Mouse (Mus musculus): ENCODE data around the gene Rnase1. TPM values are rescaled to one million over a fixed set of nuclear protein-coding genes. Genes with fewer than 3 reads are reported as not detected.
A peak's percentile ranks its signal among the peaks of the same experiment; 100 is the strongest.
"Not testable (repeated sequence)": the region's sequence is repeated elsewhere in the genome, so short reads cannot be mapped to it uniquely, and the experiment has no call there.

The Rnase1 gene
- polyA plus RNA-seq, 1 experiment from 2014 or later: 27.9 TPM

GRCm38 (mm10) chr14:51103217-51103616 is 43.4 kb downstream of the Rnase1 start:
- peak; percentile 27 for ATAC-seq
- Histone ChIP-seq H3K4me2 (replicated peaks) (no peak overlapping the region), H3K27ac (no peak overlapping the region), H3K36me3 (no peaks in the 10 kb centered on the region; the same call in none of the 2 replicates), H3K4me3 (replicated peaks) (no peak overlapping the region), H3K9ac (no peak overlapping the region), H3K9me3 (no peaks in the 10 kb centered on the region), H3K27me3 (replicated peaks) (no peaks in the 10 kb centered on the region), H3K4me1 (replicated peaks) (no peaks in the 10 kb centered on the region)
- WGBS: 63% methylated on average over 3 of the region's 3 CpGs

- Histone ChIP-seq H3K27ac (no peak overlapping the region), H3K27me3 (replicated peaks) (no peaks in the 10 kb centered on the region), H3K9me3 (no peaks in the 10 kb centered on the region), H3K4me1 (replicated peaks) (no peaks in the 10 kb centered on the region), H3K9ac (no peak overlapping the region), H3K36me3 (no peaks in the 10 kb centered on the region; the same call in none of the 2 replicates), H3K4me2 (replicated peaks) (no peak overlapping the region), H3K4me3 (replicated peaks) (no peak overlapping the region)
- no peak for ATAC-seq
- 72% methylated on average over 9 of the region's 9 CpGs for WGBS
Observed at GRCm38 (mm10) chr14:51101284-51101683, 45.3 kb downstream of the Rnase1 start.

- no peak for ATAC-seq
- no peak overlapping the region for H3K4me3 ChIP-seq (replicated peaks)
- H3K9me3 ChIP-seq: no peaks in the 10 kb centered on the region
- WGBS: 94% methylated on average over 11 of the region's 11 CpGs
- no peaks in the 10 kb centered on the region for H3K27me3 ChIP-seq (replicated peaks)
- H3K4me2 ChIP-seq (replicated peaks): no peak overlapping the region
- H3K27ac ChIP-seq: no peak overlapping the region
- H3K36me3 ChIP-seq: no peaks in the 10 kb centered on the region
- 0 out of 2 replicates have a peak, but pooled peaks cover 2% of the 10 kb centered on the region for H3K4me1 ChIP-seq (replicated peaks)
- H3K9ac ChIP-seq: no peak overlapping the region
Observed at GRCm38 (mm10) chr14:51098921-51099320, 47.7 kb downstream of the Rnase1 start.

GRCm38 (mm10) chr14:51098300-51098699 is 48.3 kb downstream of the Rnase1 start:
- H3K9me3 ChIP-seq; H3K27ac ChIP-seq; H3K27me3 ChIP-seq (replicated peaks); H3K36me3 ChIP-seq; H3K9ac ChIP-seq; H3K4me1 ChIP-seq (replicated peaks): not testable (repeated sequence)
- ATAC-seq: peak; percentile 8; the same call in 1 of the 2 replicates
- H3K4me3 ChIP-seq (replicated peaks): 0 out of 2 replicates have a peak overlapping the region, but pooled peaks have one; percentile 2
- peak overlapping the region; percentile 30 for H3K4me2 ChIP-seq (replicated peaks)
- whole genome bisulfite sequencing: 28% methylated on average over 1 of the region's 1 CpGs

- no peaks in the 10 kb centered on the region for H3K9me3 ChIP-seq
- H3K4me1 ChIP-seq (replicated peaks): 0 out of 2 replicates have a peak, but pooled peaks cover 2% of the 10 kb centered on the region
- H3K4me3 ChIP-seq (replicated peaks): peak overlapping the region; percentile 23
- no peaks in the 10 kb centered on the region for H3K27me3 ChIP-seq (replicated peaks)
- peak; percentile 91 for ATAC-seq
- peak overlapping the region; percentile 70 for H3K27ac ChIP-seq
- no peaks in the 10 kb centered on the region for H3K36me3 ChIP-seq
- peak overlapping the region; percentile 34 for H3K4me2 ChIP-seq (replicated peaks)
- no peak overlapping the region for H3K9ac ChIP-seq
- 24% methylated on average over 9 of the region's 9 CpGs for WGBS
Observed at GRCm38 (mm10) chr14:51095736-51096524, 50.7 kb downstream of the Rnase1 start.

Other genes with a start within 250 kb of the Rnase1 start
- 0.23 and 0.29 TPM in 2 replicates for gene Klhl33, start 249.3 kb downstream of the Rnase1 start, polyA plus RNA-seq (2015; fragmentation: Nextera tagmentation; extraction: Ambion mirVana)
- 134 and 136 TPM in 2 replicates for gene Osgep, start 221.9 kb downstream of the Rnase1 start, polyA plus RNA-seq (2015; fragmentation: Nextera tagmentation; extraction: Ambion mirVana)
- gene Apex1, start 221.8 kb downstream of the Rnase1 start, polyA plus RNA-seq (2015; fragmentation: Nextera tagmentation; extraction: Ambion mirVana): 236 and 265 TPM in 2 replicates
- 65.5 and 67.5 TPM in 2 replicates for gene Pip4p1, start 215.9 kb downstream of the Rnase1 start, polyA plus RNA-seq (2015; fragmentation: Nextera tagmentation; extraction: Ambion mirVana)
- gene Pnp, start 215.7 kb downstream of the Rnase1 start, polyA plus RNA-seq (2015; fragmentation: Nextera tagmentation; extraction: Ambion mirVana): 96.6 and 99.1 TPM in 2 replicates
- not detected in 2 replicates for gene Gm49342, start 202.3 kb downstream of the Rnase1 start, polyA plus RNA-seq (2015; fragmentation: Nextera tagmentation; extraction: Ambion mirVana)
- 2.6 and 3.0 TPM in 2 replicates for gene Pnp2, start 190.8 kb downstream of the Rnase1 start, polyA plus RNA-seq (2015; fragmentation: Nextera tagmentation; extraction: Ambion mirVana)
- 0.33 and 0.43 TPM in 2 replicates for gene Rnase10, start 139.0 kb downstream of the Rnase1 start, polyA plus RNA-seq (2015; fragmentation: Nextera tagmentation; extraction: Ambion mirVana)
- not detected in 2 replicates for gene Rnase9, start 104.9 kb downstream of the Rnase1 start, polyA plus RNA-seq (2015; fragmentation: Nextera tagmentation; extraction: Ambion mirVana)
- gene Rnase11, start 96.6 kb downstream of the Rnase1 start, polyA plus RNA-seq (2015; fragmentation: Nextera tagmentation; extraction: Ambion mirVana): not detected in 2 replicates
- gene Rnase12, start 89.1 kb downstream of the Rnase1 start, polyA plus RNA-seq (2015; fragmentation: Nextera tagmentation; extraction: Ambion mirVana): 0.48 and 0.68 TPM in 2 replicates
- not detected in 2 replicates for gene Olfr750, start 72.3 kb downstream of the Rnase1 start, polyA plus RNA-seq (2015; fragmentation: Nextera tagmentation; extraction: Ambion mirVana)
- gene Rnase4, start 55.7 kb downstream of the Rnase1 start, polyA plus RNA-seq (2015; fragmentation: Nextera tagmentation; extraction: Ambion mirVana): 209 and 240 TPM in 2 replicates
- 51.6 and 73.0 TPM in 2 replicates for gene Ang, start 55.6 kb downstream of the Rnase1 start, polyA plus RNA-seq (2015; fragmentation: Nextera tagmentation; extraction: Ambion mirVana)
- gene Eddm3b, start 32.4 kb downstream of the Rnase1 start, polyA plus RNA-seq (2015; fragmentation: Nextera tagmentation; extraction: Ambion mirVana): not detected in 2 replicates
- 1.3 and 2.0 TPM in 2 replicates for gene Rnase6, start 22.9 kb downstream of the Rnase1 start, polyA plus RNA-seq (2015; fragmentation: Nextera tagmentation; extraction: Ambion mirVana)
- not detected in 2 replicates for gene Rnase2b, start 15.5 kb upstream of the Rnase1 start, polyA plus RNA-seq (2015; fragmentation: Nextera tagmentation; extraction: Ambion mirVana)
- gene Ang2, start 52.4 kb upstream of the Rnase1 start, polyA plus RNA-seq (2015; fragmentation: Nextera tagmentation; extraction: Ambion mirVana): not detected in 2 replicates
- not detected in 2 replicates for gene Ear14, start 56.6 kb upstream of the Rnase1 start, polyA plus RNA-seq (2015; fragmentation: Nextera tagmentation; extraction: Ambion mirVana)
- not detected in 2 replicates for gene Rnase2a, start 109.3 kb upstream of the Rnase1 start, polyA plus RNA-seq (2015; fragmentation: Nextera tagmentation; extraction: Ambion mirVana)
- not detected in 2 replicates for gene Gm7247, start 215.0 kb upstream of the Rnase1 start, polyA plus RNA-seq (2015; fragmentation: Nextera tagmentation; extraction: Ambion mirVana)